Mouse (Mus musculus) left cerebral cortex, postnatal 25 days (tissue): ENCODE measurements around the gene Sirt6. TPM values are rescaled to one million over a fixed set of nuclear protein-coding genes. Genes with fewer than 3 reads are reported as not detected.

Experiments used
- DNase-seq, 2 experiments: peaks; one replicate each; pipeline ENCODE4 v3.0.0; 2022; ENCODE audit warnings: low spot score in 2 of 2, mixed read lengths in 1 of 2
- intact Hi-C: fragments of 180-260 bp; cut with DNase I; formaldehyde crosslinking; loops from one replicate; pipeline ENCODE4 v1.15.1; 2025
- total RNA-seq, 2 experiments: library from RNA; stranded (reverse); gene quantifications; 2 replicates each; pipeline ENCODE4 v1.2.3; 2021

The Sirt6 gene
- total RNA-seq, 2 experiments from 2014 or later = 22.1 to 25.3 TPM

GRCm38 (mm10) chr10:81627836-81628220, 231 bp upstream of the Sirt6 start:
- DNase-seq = no peak
- intact Hi-C loops = no loop called here

DNA sequence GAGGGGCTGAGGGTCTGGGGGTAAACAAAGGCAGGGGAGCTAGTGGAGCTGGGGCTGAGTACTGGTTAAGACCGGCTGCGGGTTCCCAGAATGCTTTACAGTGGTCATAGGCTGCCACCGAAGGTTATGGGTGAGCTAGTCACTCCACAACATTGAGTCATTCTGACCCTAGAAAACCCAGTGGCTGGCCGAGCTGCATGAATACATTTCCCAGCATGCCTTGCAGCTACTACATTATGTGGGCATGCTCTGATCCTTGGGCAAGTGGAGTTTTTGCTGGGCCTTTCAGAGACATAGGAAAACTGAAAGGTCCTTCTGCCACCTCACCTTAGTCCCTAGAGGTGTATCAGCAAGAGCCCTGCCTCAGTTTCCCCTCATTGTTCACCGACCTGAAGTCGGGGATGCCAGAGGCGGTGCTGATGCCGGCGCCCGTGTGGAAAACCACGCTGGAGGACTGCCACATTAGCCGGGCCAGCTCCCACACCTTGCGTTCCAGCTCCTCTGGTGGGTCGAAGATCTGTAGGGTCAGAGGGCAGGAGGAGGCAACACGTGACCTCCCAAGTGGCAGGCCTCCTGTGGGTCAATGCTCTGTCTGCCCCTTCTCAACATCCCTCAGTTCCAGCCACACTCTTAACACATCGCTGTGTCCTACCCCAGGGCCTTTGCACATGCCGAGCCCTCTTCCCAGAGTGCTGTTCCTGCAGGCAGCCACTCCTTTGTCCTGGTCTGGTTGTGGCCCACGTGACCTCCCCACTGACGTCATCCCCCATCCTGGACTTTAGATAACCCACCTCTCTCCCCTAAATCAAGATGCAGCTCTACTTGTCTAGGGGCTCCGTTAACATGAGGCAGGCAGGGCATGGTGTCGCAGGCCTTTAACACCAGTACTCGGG, 1.2 kb downstream of the Sirt6 start:
- DNase-seq = no peak
- intact Hi-C loops = no loop called here

- DNase-seq = no peak
- intact Hi-C loops = no loop called here
Measured at GRCm38 (mm10) chr10:81623441-81623840, 4.2 kb downstream of the Sirt6 start.

DNA sequence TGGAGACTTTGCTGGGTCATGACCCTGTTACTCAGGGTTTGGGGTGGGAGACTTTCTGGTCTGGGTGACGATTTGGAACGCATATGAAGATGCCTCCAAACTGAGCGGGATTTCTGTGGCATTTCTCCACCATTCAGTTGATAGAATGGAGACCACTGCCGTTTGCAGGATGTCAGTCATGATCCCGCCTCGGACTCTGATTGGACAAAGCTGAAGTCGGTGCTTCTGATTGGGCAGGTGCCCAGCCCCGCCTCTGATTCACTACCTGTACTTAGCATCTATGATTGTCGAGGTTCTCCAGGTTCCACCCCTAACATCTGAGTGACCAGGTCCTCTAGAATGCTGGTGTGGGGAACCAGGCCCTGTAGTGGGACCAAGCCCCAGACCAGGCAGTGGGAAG, 6.8 kb downstream of the Sirt6 start:
- intact Hi-C loops = no loop called here
- no peak for DNase-seq

- DNase-seq = no peak
- intact Hi-C loops = no loop called here
Measured at GRCm38 (mm10) chr10:81619976-81620375, 7.6 kb downstream of the Sirt6 start.

- intact Hi-C loops = no loop called here
- DNase-seq = no peak
Measured at GRCm38 (mm10) chr10:81615486-81615885, 12.1 kb downstream of the Sirt6 start.

DNA sequence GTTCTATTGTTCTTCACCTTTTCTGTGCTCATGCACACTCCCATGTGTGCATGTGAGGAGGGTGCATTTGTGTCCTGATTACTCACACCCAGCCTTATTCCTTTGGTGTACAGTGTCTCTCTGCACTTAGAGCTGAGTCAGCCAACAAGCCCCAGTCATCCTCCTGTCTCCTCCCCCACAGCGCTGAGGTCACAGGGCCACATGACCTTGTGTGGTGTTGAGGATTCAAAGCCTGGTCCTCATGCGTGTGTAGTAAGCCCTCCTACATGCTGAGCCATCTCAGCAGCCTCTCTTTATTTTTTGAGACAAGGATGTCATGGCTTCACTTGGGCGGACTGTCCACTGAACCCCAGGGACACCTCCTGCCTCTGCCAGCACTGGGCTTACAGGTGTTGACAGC, 14.8 kb downstream of the Sirt6 start:
- intact Hi-C loops = no loop called here
- no peak for DNase-seq

GRCm38 (mm10) chr10:81608308-81608707, 19.3 kb downstream of the Sirt6 start:
- no peak for DNase-seq
- intact Hi-C loops = loop anchor here (10.0 kb wide), 1 partner anchor 566 kb away; no protein-coding TSS in a partner anchor

- intact Hi-C loops = loop anchor here (1.0 to 10.0 kb wide), 3 partner anchors 35 to 569 kb away; no protein-coding TSS in a partner anchor
- DNase-seq = peak; percentile 93 to 99
Measured at GRCm38 (mm10) chr10:81605974-81606751, 21.4 kb downstream of the Sirt6 start, which contains the start of gene BC025920. BC025920 (plus strand) TSS chr10:81606270.

DNA sequence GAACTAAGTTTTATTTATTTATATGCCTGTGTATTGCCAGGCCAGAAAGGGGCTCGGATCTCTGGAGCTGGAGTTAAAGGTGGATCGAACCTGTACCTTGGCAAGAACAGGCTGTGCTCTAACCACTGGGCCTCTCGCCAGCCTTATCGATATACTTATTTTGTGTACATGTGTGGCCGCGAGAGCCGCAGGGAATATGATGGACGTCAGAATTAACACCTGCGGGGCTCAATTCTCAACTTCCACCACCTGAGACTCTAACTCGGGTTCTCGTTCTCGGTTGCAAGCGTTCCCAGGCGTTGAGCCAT, 22.0 kb downstream of the Sirt6 start:
- no peak for DNase-seq
- intact Hi-C loops = loop anchor here (2.0 to 10.0 kb wide), 2 partner anchors 103 to 569 kb away; no protein-coding TSS in a partner anchor

DNA sequence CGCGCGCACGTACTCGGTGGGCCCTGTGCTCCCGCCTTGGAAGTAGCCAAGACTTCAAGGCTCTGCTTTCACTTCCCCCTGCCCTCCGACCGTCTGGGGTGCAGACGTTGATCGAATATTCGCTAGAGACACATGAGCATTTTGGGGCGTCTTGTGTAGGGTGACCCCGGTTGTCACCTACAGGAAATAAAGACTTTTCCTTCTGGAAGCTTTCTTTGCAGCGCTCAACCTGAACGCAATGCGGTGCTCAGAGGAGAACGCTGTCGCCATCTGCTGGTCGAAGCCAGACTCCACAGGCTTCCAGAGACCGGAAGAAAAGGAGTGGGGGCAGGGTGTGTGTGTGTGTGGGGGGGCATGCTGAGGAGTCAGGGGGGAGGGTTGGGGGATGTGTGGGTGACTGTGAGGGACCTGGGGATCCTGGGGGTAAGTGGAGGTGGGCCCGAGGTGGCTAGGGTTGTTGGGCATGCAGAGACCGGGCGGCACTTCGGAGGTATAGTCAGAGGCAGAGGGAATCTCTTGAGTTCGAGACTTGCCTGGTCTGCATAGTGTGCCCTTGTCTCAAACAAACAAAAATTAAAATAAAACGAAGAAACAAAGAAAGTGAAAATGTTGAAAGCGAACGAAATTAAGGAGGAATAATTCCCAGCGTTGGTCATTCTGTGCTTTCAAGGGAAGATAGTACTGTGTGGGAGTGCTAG, 22.5 kb downstream of the Sirt6 start:
- peak; percentile 85 to 91 for DNase-seq
- intact Hi-C loops = loop anchor here (2.0 to 10.0 kb wide), 3 partner anchors 43 to 570 kb away; no protein-coding TSS in a partner anchor

DNA sequence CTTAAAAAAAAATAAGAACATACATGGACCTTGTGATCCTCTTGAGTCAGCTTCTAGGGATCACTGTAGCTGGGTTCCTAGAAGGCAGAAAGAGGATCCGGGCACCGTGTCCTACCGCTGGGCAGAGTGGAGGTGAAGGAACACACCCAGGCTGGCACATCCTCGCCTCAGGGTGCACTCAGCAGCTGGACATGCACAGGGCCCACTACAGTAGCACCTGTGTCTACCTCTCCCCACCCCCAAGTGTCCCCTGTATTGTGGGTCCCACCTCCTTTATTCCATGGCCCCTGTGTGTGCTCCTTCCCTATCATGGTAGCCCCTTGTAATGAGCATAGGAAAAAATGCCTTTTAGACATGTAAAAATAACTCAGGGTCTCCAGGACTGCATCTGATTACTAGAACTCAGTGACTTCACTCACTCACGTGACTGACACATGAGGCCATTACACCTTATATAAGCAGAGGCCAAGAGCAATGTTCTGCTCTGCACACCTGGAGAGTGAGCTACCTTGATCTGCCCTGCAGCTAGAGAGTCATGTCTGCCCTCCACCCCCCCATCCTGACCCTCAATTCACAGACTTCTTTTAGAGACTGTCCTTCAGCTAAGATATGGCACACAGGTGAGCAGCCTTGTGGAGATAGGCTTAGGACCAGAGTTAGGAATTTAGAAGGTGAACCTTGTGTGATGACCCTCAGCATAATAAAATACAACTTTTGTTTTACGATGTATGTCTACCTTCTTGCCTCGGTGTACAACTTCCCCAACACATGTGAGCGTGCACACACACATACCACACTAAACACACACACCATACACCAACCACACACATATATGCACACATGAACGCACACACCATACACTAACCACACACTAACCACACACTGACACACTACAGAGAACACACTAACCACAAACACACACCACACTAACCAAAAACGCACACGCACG, 23.3 kb downstream of the Sirt6 start:
- intact Hi-C loops = loop anchor here (2.0 to 10.0 kb wide), 3 partner anchors 42 to 571 kb away; no protein-coding TSS in a partner anchor

GRCm38 (mm10) chr10:81602741-81603151, 24.9 kb downstream of the Sirt6 start:
- intact Hi-C loops = loop anchor here (5.0 to 10.0 kb wide), 2 partner anchors 40 to 572 kb away; no protein-coding TSS in a partner anchor
- peak in 1 of 2 experiments; percentile 60 for DNase-seq

More for the DNA sequence above, 23.3 kb downstream of the Sirt6 start:
- no peak for DNase-seq

GRCm38 (mm10) chr10:81601396-81601905, 26.1 kb downstream of the Sirt6 start:
- DNase-seq = no peak
- intact Hi-C loops = loop anchor here (5.0 to 10.0 kb wide), 2 partner anchors 39 to 573 kb away; no protein-coding TSS in a partner anchor

DNA sequence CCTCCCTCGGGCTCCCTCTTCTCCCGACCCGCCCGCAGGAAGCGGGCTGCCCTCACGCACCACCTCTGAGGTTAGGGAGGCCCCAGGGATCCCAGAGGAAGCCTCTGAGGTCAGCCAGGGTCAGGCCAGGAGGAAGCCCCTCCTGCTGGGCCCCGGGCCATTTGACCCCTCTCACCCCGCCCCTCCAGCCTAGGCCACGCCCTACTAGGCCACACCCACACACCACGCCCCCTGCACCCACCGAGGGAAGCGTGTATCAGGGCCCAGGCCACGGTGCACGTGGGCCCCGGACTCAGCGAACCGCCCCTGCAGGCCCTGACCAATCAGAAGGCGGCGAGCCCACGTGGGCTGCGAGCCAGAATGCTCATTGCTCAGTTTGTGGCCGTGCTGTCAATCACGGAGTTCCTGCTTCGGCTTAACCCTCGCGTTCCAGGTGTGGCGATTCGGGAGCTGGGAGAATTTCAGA, 26.8 kb downstream of the Sirt6 start, which contains the start of gene Tle6:
Tle6 (minus strand) TSS at position 336 of the 466 bp plus-strand sequence.
- intact Hi-C loops = loop anchor here (5.0 to 10.0 kb wide), 2 partner anchors 38 to 574 kb away; no protein-coding TSS in a partner anchor
- DNase-seq = peak; percentile 92 to 95

GRCm38 (mm10) chr10:81600096-81600495, 27.5 kb downstream of the Sirt6 start:
- intact Hi-C loops = loop anchor here (5.0 to 10.0 kb wide), 2 partner anchors 38 to 575 kb away; no protein-coding TSS in a partner anchor
- DNase-seq = no peak

GRCm38 (mm10) chr10:81599630-81600029, 28.0 kb downstream of the Sirt6 start:
- no peak for DNase-seq
- intact Hi-C loops = loop anchor here (5.0 to 10.0 kb wide), 2 partner anchors 37 to 575 kb away; no protein-coding TSS in a partner anchor

GRCm38 (mm10) chr10:81598871-81599270, 28.7 kb downstream of the Sirt6 start:
- intact Hi-C loops = no loop called here
- no peak for DNase-seq
